Mouse (Mus musculus): ENCODE results near the gene Med27.

- no peak for TF ChIP-seq CTCF (IDR thresholded peaks at IDR 0.05; ENCODE audit: borderline replicate concordance, control insufficient read depth, extremely low read depth, insufficient read depth, low read length, poor library complexity)
- no peak for TF ChIP-seq POLR2A (IDR thresholded peaks at IDR 0.05; ENCODE audit: control insufficient read depth, extremely low read depth, insufficient read depth, low read length, poor library complexity)
Measured at GRCm38 (mm10) chr2:29410884-29411283, 64.3 kb downstream of the Med27 start.
